Mouse (Mus musculus) fibroblast of lung, adult 2 months (primary cell): ENCODE measurements around the gene Hsf2bp.

Source experiments
- DNase-seq: peaks from one replicate; pipeline ENCODE4 v3.0.0-alpha.2; 2011; ENCODE audit warnings: low read depth

Gene Hsf2bp

DNA sequence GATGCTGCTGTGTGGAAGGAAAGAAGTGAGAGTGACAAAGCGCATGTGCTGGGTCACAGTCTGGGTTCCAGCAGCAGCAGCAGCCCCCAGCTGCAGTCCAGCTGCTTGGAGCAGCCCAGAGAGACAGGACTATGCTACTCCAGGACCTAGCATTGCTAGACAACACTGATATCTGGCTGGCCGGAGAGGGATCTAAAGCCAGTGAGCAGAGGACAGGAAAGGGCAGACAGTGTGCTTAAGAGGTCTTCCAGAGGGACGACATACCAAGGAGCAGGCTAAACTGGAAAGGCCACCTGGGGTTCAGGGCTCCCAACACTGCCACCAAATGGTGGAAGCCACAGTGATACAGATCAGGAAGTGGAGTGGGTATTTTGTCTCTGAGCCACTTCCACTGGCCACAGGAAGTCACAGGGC is 99.0 kb downstream of the Hsf2bp start:
- no peak for DNase-seq

DNA sequence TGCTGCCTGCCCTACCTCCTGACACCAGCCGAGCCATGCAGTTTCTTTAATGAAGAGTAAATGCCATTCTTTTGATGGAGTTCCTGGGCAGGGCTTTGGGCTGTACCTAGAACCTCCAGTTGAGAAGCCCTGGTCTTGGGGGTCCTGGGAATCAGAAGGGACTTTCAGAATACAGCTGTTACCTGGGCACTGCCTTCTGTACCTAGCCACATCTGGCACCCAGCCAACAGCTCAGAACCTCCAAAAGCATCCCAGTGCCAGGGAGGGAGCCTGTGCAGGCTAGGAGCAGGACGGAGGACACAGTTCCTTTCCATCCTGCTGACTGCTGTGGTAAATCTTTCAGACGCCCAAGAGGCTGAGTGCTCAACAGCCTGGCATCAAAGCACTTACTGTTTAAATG is 100.3 kb downstream of the Hsf2bp start:
- no peak for DNase-seq

DNA sequence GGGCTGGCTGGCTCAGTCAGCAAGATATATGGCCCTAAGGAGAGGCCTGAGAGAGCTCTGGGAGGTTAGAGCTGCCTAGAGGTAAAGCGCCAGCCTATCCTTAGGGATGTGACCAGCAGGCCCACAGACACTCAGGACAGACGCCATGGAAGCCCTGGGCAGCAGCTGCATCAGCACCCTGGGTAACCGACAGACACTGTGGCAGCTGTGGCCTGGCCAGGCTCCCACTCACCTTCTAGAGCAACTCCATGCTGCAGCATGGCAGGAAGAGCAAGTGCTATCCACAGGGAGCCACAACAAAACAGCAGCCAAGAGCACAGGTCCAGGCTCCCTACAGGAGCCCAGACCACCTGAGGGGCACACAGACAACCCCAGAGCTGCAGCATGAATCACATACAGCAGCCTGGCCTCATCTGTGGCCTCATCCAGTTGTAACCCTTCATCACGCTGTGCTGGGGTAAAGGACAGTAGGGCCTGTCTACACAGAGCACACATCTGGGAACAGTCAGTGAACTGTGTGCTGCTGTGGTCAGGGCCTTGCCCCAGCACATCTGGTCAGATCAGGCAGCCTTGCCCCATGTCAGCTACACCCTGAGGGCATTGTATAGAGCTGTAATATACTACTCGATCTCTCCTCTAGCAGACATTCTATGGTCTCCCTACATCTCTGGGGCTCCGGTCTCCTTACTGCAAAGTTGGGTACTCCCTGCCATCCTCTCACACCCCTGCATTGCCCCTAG is 100.9 kb downstream of the Hsf2bp start:
- DNase-seq: no peak

DNA sequence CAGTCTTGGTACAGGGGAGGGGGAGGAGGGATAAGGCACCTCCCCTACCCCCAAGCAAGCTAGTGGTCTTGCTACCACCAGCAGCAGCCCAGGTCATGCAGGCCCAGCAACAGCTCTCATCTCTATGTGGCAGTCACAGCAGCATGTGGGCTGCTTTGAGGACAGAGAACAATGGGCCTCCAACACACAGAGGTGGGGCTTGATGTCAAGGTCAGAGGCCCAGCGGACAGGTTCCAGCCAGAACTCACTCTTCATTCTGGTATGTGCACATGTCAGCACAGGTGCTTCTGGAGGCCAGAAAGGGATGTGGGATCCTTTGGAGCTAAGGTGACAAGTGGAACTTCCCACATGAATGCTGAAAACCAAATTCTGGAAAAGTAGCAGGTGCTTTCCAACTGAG is 102.2 kb downstream of the Hsf2bp start:
- DNase-seq: no peak

DNA sequence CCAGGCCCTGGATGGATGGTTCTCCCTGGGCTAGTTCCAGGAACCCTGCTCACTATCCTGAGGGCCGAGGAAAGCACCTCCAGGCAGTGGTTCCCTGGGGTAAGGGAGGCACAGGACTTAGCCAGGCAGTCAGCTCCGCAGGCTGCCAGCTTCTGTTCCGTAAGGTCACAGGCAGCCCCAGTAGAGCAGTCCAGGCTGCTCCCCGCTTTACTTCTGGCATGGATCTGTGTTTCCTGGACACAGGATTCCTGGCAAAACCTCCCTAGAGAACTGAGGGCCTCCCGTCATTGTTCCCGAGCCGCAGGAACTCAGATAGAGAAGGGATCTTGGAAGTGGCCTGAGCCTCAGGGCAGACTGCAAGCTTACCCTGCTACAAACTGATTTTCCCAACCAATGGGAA is 104.7 kb downstream of the Hsf2bp start:
- DNase-seq: peak; percentile 58

DNA sequence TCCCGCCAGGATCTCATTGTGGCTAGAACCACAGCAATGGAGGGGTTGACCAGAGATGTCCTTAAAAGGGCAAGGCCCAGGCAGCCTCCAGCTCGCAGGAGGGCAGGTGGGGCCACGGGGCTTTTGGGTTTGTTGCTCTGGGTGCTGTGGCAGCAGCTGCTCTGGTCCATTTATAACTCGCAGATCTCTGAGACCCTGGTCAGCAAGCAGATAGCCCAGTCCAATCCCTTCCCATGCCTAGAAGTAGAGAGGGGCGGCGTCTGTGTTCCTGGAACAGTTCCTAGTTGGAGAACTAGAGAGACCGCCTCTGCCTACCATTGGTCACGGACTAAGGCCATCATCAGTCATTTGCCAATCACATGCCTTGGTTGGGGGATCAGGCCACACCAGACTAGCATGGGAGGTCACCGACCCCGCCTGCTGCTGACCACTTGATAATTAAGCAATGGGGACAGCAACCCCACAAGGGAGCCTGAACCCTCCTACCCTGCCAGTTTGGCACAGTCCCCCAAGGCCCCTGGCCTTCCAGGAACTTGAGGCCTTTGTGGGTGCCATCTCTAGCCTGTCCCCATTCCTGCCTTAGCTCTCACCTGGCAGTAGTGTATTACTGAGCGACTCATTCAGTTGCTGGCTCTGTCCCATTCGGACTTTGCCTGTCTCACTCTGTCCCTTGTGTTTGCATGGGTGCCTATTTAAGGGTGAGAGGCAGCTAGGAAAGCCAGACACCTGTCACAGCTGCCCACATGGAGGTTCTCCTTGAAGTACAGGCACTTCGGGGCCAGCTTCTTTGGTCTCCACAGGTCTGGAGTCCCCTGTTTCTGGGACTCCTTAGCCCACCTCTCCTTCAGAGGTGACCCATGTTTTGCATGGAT is 106.1 kb downstream of the Hsf2bp start:
- no peak for DNase-seq

DNA sequence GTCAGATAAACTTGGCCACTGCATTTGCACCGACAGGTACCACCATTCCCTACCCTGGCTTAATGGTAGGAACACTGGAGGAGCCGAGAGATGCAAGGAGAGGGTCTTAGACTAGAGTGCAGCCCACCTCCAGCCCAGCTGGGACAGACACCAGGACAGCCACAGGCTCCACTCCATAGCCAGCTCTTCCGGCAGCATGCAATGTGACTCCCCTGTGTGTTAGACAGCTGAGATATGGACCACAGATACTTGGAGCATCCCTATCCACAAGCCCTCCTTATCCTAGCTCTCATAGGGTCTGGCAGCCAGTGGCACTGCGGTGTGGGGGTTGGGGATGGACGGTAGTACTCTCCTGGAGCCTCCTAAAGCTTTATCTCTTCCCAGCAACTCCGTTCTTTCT is 107.1 kb downstream of the Hsf2bp start:
- no peak for DNase-seq

DNA sequence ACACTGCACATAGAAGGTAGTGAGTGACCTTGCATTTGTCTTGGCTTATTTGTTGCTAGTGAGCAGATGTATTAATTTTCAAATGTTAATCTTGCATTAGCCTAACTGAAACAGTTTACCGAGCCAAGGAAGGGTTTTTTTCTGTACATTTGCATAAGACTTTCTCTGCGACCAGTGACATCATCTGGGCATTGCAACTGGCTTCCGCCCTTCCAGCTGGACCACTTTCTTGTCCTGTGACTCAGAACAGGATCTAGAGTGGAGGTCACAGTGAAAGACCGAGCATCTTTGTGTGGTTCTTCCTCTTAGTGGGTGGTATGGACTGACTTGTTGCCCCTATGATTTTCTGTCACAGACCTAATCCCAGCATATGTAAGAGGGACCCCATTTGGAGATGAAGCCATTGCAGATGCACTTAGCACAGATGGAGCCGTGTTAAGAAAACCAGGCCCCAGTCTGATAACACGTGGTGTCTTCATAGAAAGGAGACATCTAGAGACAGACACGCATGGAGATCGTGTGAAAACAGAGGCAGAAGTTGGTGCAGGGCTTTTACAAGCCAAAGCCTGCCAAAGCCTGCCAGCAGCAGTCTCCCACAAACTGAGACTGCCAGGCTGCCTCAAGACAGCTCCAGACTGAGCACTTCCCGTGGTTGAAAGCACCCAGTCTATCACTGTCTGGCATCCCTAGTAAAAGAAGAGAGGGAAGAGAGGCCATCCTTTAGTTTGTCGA is 108.1 kb downstream of the Hsf2bp start:
- DNase-seq: no peak

DNA sequence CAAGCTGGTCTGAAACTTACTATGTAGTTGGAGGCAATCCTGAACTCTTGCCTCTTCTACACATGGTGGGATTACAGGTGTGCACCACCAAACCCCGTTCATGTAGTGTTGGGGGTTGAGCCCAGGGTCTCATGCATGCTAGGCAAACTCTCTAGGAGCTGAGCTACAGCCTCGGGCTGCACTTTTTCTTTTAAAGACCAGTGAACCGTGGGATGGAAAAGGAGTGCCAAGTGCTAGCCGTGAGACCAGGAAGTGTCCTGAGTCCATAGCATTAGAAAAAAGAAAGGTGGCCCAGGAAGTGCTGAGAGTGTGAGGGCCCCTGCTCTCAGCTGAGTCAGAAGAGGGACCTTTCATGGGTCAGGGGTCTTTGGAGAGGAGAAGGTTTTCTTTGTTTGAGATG is 111.9 kb downstream of the Hsf2bp start:
- no peak for DNase-seq

DNA sequence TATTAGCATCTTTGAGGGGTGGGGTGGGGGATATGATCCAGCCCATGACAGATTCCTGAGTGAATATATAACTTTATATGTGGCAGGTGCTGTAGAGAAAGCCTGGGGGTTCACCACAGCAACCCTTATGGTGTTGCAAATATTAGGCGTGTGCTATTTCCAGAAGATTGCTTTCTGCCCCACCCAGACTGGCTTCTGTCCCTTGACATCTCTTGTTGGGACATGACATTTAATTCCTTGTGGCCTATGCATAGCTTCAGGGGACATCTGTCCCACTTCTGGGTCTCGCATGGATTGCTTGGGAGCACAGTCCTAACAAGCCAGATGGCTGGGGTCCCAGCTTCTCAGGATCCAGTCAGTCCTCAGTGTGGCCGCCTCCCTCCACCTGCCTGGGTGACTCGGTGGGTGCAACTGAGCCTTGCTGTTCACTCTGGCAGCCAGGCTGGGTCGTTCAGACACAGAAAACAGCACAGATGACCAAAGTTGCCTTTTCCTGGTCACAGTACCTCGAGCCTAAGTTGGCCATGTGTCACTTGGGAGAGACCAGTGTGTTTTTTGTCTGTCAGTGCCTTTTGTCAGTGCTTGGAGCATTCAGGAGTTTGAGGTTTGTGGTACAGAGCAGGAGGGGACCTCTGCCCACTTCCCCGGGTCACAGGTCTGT is 112.7 kb downstream of the Hsf2bp start:
- DNase-seq: no peak

DNA sequence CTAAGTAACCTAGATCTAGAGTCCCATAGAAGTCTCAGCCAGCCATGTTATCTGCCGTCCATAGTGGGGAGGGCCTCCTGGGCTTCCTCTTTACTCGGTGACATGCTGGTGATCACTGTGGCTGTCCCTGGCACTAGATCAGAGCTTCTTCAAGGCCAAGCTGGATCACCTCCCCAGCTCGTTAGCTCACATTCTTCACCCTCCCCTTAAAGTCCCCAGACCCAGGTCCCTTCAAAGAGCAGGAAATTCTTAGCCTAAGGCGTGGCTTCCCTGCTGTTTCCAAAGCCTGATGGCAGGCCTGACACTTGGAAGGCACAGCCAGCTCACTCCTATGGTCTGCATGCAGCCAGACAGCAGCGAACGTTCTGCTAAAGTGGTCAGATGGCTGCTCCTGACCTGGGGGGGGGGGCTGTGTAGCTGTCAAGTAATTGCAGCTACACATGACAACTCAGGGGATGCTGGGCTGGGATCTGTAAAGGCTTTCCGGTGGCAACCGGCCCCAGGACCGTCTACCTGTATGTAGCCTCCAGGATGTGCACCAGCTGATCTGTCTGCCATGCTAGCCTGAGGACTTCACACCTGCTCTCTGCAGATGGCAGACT is 115.5 kb downstream of the Hsf2bp start:
- no peak for DNase-seq

DNA sequence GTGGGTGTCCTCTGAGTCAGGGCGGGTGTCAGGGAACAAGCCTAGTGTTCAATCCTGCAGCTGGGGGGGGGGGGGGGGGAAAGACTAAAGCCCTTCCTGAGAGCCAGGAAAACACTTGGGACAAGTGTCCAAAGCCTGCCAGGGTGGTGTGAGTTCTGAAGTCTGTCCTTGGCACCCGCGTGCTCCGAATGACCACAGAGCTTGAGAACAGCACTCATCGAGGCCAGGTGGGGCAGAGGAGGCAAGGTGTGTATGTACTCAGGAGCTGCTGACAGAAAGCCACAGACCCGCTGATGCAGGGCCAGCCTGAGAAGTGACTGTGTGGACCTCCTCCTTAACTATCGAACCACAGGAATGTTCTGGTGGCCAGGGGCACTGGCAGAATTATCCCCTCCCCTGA is 116.5 kb downstream of the Hsf2bp start:
- DNase-seq: no peak

DNA sequence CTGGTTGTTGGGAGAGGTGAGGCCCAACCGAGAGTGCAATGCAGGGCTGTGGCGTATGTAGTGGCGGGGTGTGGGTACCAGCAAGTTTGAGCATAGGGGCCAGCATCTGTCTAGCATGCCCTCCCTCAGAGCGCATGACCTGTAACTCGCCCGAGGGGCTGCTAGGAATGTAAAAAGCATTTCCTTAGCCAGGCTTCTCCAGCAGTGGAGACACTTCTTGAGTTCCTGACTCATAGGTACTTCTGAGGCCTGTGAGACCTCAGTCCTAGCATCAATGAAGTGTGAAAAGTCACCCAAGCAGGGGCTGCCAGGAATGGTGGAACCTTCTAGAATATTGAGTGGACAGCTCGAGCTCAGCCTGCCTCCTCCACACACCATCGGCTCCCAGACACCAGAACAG is 117.8 kb downstream of the Hsf2bp start:
- no peak for DNase-seq

DNA sequence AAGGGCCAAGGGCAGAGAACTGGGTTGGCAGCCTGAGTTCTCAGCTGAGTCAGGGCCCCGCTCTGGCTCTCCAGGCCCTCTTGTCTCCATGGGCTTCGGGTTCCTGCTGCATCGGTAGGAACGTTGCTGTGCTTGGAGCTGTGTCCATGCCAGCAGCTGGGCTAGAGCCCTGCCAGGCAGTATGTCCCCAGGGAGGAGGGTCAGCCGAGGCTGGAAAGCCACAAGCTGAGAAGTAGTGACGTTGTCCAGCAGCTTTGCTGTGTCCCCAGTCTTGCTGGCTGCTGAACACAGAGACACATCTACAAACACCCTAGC is 119.7 kb downstream of the Hsf2bp start:
- no peak for DNase-seq

DNA sequence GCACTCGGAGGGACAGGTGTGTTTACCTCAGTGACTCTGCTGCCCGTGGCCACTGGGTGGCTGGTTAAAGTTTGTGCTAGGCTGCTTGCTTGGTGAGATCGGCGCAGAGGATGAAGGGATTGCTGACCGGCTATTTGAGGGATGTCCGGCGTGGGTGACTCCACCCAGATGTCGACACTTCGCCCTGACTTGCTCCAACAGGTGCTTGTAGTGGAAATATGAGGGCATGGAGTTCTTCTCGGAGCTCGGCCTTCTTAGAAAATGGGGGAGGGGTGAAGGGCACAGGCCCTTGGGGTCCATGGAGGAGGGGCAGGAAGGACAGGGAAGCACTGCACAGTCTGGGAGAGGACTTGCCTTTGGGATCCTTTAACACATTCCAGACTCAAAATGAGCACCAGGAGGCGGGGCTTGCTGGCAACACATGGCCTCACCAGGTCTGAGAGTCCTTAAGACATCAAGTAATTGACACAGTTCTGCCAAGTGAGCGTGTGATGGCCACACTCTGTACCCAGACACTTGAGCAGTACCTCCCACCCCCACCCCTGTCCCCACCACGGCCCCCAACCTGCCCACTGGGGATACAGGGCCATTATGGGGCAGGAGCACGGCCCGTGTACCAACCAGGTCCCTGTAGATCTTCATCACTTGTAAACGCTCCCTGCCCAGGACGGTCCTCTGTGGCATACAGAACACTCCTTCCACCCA is 120.2 kb downstream of the Hsf2bp start:
- DNase-seq: no peak

DNA sequence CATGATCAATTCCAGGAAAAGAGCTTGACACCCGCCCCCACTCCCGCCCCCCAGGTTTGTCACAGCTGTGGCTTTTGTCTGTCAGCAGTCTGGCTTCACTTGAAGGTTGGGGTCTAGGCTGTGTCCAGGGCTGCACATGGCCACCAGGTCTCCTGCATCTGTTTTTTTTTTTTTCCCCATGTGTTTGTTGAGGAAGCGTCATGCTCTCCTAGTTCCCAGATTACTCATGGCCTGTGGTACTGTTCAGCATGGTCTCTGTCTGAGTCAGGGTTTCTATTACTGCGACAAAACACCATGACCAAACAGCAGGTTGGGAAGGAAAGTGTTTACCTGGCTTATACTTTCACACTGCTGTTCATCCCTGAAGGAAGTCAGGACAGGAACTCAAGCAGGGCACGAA is 121.8 kb downstream of the Hsf2bp start:
- DNase-seq: peak; percentile 48

DNA sequence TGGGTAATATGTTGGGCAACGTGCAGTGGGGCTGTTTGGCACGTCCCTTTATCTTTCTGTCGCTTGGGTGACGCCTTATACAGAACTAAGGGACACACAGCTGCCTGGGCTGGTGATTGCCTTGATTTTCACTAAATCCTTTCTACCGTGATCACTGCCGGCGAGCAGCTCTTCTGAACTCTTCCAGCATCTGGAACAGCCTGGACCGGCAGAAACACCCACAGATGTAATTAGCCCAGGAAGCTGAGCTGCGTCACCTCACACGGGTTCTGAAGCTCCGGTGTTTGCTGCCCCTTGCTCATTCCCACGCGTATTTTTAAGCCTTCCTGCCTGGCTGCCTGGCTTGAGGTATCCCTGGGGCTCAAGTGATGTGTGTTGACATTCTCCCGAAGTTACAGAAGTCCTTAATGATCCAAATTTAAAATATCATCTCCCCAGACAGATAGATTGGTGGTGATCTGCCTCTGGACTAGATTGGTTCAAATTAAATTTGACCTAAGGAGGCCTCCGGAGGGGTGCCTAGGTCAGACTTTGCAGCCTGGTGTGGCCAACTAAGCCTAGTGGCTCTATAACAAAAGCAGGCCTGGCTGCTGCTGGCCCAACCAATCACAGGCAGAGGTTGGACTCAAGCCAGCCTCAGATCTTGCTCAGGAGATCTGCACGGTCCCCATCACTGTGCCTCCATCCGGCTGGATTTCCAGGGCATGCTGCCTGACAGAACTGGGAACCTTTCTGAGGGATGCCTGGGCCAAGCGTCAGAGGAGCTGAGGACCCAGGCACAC is 123.1 kb downstream of the Hsf2bp start:
- no peak for DNase-seq

DNA sequence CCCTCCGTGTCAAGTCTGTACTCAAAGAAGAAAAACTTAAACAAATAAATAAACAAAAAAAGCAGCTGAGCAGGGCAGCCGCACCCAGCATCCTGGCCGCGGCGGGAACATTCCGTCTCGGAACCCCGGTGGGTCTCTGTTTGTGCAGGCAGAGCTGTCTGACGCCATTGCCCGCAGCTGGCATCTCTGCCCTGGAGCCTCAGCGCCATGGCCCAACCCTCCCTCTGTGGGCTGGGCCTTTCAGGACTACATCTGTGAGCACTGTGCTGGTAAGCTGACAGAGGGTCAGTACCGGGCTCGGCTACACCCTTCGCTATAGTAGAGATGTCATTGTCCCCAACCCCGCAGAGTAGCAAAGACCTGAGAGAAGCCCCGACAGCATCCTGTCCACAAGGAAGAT is 123.8 kb downstream of the Hsf2bp start:
- no peak for DNase-seq

DNA sequence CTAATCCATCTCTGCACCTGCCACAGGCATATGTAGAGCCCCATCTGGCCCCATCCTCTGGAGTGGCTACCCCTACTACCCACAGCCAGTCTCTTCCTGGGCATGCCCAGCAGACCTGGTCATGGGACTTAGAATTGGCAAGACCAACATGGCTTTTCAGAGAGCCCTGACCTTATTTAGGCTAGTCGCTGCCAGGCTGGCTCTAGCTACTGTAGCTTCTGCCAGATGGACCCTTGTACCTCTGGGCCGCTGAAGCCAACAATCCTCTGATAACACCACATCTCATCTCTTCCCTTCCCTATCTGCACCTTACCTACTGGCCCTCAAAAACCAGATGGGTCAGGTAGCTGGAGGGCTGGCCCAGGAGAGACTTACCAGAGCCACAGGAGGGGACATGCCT is 127.2 kb downstream of the Hsf2bp start:
- no peak for DNase-seq

DNA sequence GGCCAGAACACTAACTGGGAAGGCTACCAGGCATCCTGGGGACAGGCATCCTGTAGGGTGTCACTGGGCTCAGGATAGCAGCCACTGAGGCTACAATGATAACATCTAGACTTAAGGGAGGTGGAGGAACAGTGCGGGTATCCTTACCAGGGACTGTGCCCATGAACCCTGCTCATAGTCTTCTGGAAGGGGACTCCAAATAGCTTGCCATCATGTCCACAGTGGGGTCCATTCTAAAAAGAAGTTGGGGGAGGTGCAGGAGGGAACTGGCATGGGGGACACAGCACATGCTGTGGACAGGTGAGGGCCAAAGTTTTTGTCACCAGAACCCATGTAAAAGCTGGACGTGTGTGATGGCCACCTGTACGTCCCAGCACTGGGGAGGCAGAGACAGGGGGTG is 129.7 kb downstream of the Hsf2bp start:
- DNase-seq: no peak

DNA sequence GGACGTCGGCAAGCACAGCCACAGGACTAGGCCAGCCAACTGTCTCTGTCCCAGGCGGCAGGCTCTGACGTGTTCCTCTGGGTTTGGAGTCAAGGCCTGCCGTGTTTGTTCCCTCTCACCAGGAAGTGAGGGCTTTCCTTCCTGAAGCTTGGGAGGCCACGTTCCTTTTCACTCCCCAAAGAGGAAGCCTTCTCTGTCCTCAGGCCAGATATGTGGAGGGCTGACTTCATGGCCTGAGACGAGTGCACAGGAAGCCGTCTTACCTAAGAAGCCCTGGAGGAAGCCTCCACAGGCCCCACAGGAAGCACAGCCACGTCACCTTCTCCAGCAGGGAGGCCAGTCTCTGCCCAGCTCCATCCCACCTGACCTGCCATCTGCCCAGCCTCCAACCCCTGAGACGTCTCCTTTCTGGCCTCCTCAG is 130.3 kb downstream of the Hsf2bp start:
- DNase-seq: no peak
